19 mouse cellular contexts compared by ENCODE assay signal in the genomic region with DNA sequence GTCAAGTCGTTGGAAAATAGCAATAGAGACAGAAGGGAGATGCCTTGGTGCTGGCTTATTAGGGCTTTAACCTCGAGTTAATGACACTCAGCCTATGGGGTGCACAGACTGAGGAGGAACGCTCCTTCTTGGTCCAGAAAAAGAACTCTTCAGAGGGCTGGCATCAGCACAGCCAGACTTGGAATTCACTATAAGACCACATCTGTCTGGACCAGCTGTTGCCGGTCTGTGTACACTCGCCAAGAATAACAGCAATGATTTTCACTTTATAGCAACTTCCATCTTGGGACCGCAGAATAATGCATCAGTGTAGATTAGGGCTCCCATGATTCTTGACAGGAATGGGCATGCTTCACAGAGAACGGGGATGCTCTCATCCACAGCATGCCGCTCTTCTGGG.
DNase-seq lines count a peak whose midpoint lies in the region; ATAC-seq and TF ChIP-seq lines count a peak whose summit lies in the region.
"Had no signal": no experiment of that assay in that cellular context is flagged by ENCODE, and none has a peak within 500 bp of the region (broad histone marks: within the 10 kb centered on the region; RNA-seq: fewer than 3 reads in every experiment).

No protein-coding gene starts in this region.

- H3K27me3 ChIP-seq in forebrain, postnatal 0 days (ENCODE audit: insufficient read depth, low read length), result no peaks in the 10 kb centered on the region
- no peaks in the 10 kb centered on the region for H3K27me3 ChIP-seq in forebrain, embryonic 10.5 days (ENCODE audit: poor library complexity, severe bottlenecking)
- H3K27me3 ChIP-seq in neural tube, embryonic 15.5 days (replicated peaks), result no peaks in the 10 kb centered on the region
- H3K27me3 ChIP-seq in heart, adult 2 months (ENCODE audit: control insufficient read depth, insufficient read depth, low read length), result no peaks in the 10 kb centered on the region
- H3K27me3 ChIP-seq: CH12.LX; forebrain, embryonic 15.5 days had no signal

- peak overlapping the region; percentile 15; the same call in 1 of the 2 replicates for H3K27ac ChIP-seq in forebrain, postnatal 0 days (ENCODE audit: low read depth, low read length)
- no peak overlapping the region for H3K27ac ChIP-seq in forebrain, embryonic 10.5 days
- no peak overlapping the region for H3K27ac ChIP-seq in neural tube, embryonic 15.5 days (replicated peaks)
- no peak overlapping the region for H3K27ac ChIP-seq in heart, adult 2 months
- H3K27ac ChIP-seq: forebrain, embryonic 15.5 days; hindbrain, embryonic 10.5 days; hindbrain, postnatal 0 days had no signal

- DNase-seq in forebrain, postnatal 0 days, result no peak
- DNase-seq in forebrain, embryonic 10.5 days (ENCODE audit: extremely low spot score, low spot score), result no peak
- peak; percentile 6 for DNase-seq in kidney, postnatal 14 days
- no peak for DNase-seq in kidney, adult 8-10 months
- DNase-seq in lung, postnatal 10 days, result peak; percentile 16
- no peak for DNase-seq in lung, adult 2 months
- DNase-seq in heart, adult 2 months, result no peak
- DNase-seq: cerebellum, adult 2 months; gastrocnemius, postnatal 25 days; liver; right cerebral cortex, postnatal 4 days; thymus, adult 2 months had no signal

- peak; percentile 43; the same call in 1 of the 2 replicates for ATAC-seq in forebrain, postnatal 0 days
- ATAC-seq in neural tube, embryonic 15.5 days (ENCODE audit: low FRiP score), result peak; percentile 35; the same call in 1 of the 2 replicates
- ATAC-seq: forebrain, embryonic 15.5 days; hindbrain, postnatal 0 days; midbrain, embryonic 16.5 days had no signal

- no peaks in the 10 kb centered on the region for H3K36me3 ChIP-seq in forebrain, postnatal 0 days (ENCODE audit: insufficient read depth)
- H3K36me3 ChIP-seq in forebrain, embryonic 10.5 days (replicated peaks), result no peaks in the 10 kb centered on the region
- H3K36me3 ChIP-seq in neural tube, embryonic 15.5 days, result no peaks in the 10 kb centered on the region
- H3K36me3 ChIP-seq in heart, adult 2 months (ENCODE audit: control insufficient read depth, insufficient read depth, low read length), result no peaks in the 10 kb centered on the region; the same call in 1 of the 2 replicates
- H3K36me3 ChIP-seq: forebrain, embryonic 15.5 days; hindbrain, embryonic 10.5 days had no signal

- intact Hi-C loops in heart, adult 2 months (cut with DNase I), result no loop called here

- H3K9ac ChIP-seq in forebrain, postnatal 0 days, result no peak overlapping the region
- no peak overlapping the region for H3K9ac ChIP-seq in neural tube, embryonic 15.5 days (replicated peaks)
- H3K9ac ChIP-seq in heart, adult 2 months (ENCODE audit: low read depth, low read length), result no peak overlapping the region
- H3K9ac ChIP-seq: forebrain, embryonic 15.5 days had no signal

- H3K4me2 ChIP-seq in forebrain, postnatal 0 days (ENCODE audit: low read depth), result no peak overlapping the region
- H3K4me2 ChIP-seq in neural tube, embryonic 15.5 days, result peak overlapping the region; percentile 9; the same call in 1 of the 2 replicates
- H3K4me2 ChIP-seq: forebrain, embryonic 15.5 days had no signal

- TF ChIP-seq CTCF in forebrain, postnatal 0 days (IDR thresholded peaks at IDR 0.05; ENCODE audit: low read depth), result no peak
- no peak for TF ChIP-seq CTCF in lung, adult 2 months (IDR thresholded peaks at IDR 0.05; ENCODE audit: insufficient read depth, low read length)
- no peak for TF ChIP-seq CTCF in heart, adult 2 months (IDR thresholded peaks at IDR 0.05)

- no peak overlapping the region for H3K4me3 ChIP-seq in forebrain, postnatal 0 days (ENCODE audit: low read depth, low read length)
- H3K4me3 ChIP-seq in forebrain, embryonic 10.5 days, result no peak overlapping the region
- no peak overlapping the region for H3K4me3 ChIP-seq in lung, adult 2 months (replicated peaks; ENCODE audit: extremely low read depth, low read depth, low read length)
- no peak overlapping the region for H3K4me3 ChIP-seq in neural tube, embryonic 15.5 days (replicated peaks)
- no peak overlapping the region for H3K4me3 ChIP-seq in heart, adult 2 months
- H3K4me3 ChIP-seq: erythroblast, embryonic 14.5 days; forebrain, embryonic 15.5 days; hindbrain, embryonic 10.5 days had no signal

- TF ChIP-seq POLR2A in lung, adult 2 months (IDR thresholded peaks at IDR 0.05; ENCODE audit: borderline replicate concordance, extremely low read depth, low read depth, low read length), result no peak
- no peak for TF ChIP-seq POLR2A in heart, adult 2 months (IDR thresholded peaks at IDR 0.05; ENCODE audit: insufficient read depth, low read depth, low read length)

- WGBS in forebrain, postnatal 0 days, result 74% methylated on average over 8 of the region's 8 CpGs
- WGBS in forebrain, embryonic 10.5 days, result 90% methylated on average over 8 of the region's 8 CpGs
- 73% methylated on average over 8 of the region's 8 CpGs for WGBS in lung, adult 2 months
- WGBS in neural tube, embryonic 15.5 days, result 65% methylated on average over 8 of the region's 8 CpGs
- 69% methylated on average over 8 of the region's 8 CpGs for WGBS in heart, adult 2 months

- no peaks in the 10 kb centered on the region for H3K9me3 ChIP-seq in forebrain, postnatal 0 days (ENCODE audit: low read length)
- H3K9me3 ChIP-seq in forebrain, embryonic 10.5 days, result no peaks in the 10 kb centered on the region
- H3K9me3 ChIP-seq in neural tube, embryonic 15.5 days (replicated peaks), result no peaks in the 10 kb centered on the region
- H3K9me3 ChIP-seq: forebrain, embryonic 15.5 days; hindbrain, embryonic 10.5 days had no signal

- H3K79me2 ChIP-seq in heart, adult 2 months (replicated peaks; ENCODE audit: control insufficient read depth, insufficient read depth, low read length), result no peaks in the 10 kb centered on the region

- TF ChIP-seq EP300 in heart, adult 2 months (IDR thresholded peaks at IDR 0.05; ENCODE audit: insufficient read depth, low read depth, low read length), result no peak

- no peaks in the 10 kb centered on the region for H3K4me1 ChIP-seq in forebrain, postnatal 0 days (ENCODE audit: insufficient read depth)
- peaks cover 4% of the 10 kb centered on the region; the same call in 1 of the 2 replicates for H3K4me1 ChIP-seq in forebrain, embryonic 10.5 days
- peaks cover 5% of the 10 kb centered on the region; the same call in 1 of the 2 replicates for H3K4me1 ChIP-seq in lung, adult 2 months (ENCODE audit: control insufficient read depth, insufficient read depth, low read length)
- H3K4me1 ChIP-seq in neural tube, embryonic 15.5 days, result 0 out of 2 replicates have a peak, but pooled peaks cover 7% of the 10 kb centered on the region
- no peaks in the 10 kb centered on the region for H3K4me1 ChIP-seq in heart, adult 2 months (ENCODE audit: control insufficient read depth, insufficient read depth, low read length)
- H3K4me1 ChIP-seq: forebrain, embryonic 15.5 days had no signal

Comparison
In these comparisons a context has a peak if more than half of its experiments do, and no peak if none do; other contexts are left out.
1. DNase-seq: peak in kidney, postnatal 14 days (single experiment) and lung, postnatal 10 days (single experiment); none in forebrain, postnatal 0 days (single experiment), forebrain, embryonic 10.5 days (single experiment), kidney, adult 8-10 months (0 of 2), lung, adult 2 months (single experiment) and heart, adult 2 months (0 of 2).